Comparison of ENCODE assay signal across 8 mouse cellular contexts in genomic region chr17:85189227-85190127, GRCm38 (mm10).
DNase-seq lines count a peak whose midpoint lies in the region; ATAC-seq and TF ChIP-seq lines count a peak whose summit lies in the region.

No protein-coding gene starts in this region.

- H3K4me2 ChIP-seq in hindbrain, embryonic 12.5 days (replicated peaks): peak overlapping the region; percentile 29; the same call in 1 of the 2 replicates
- H3K4me2 ChIP-seq in lung, postnatal 0 days (replicated peaks; ENCODE audit: low read depth, low read length): no peak overlapping the region

- no peak for TF ChIP-seq EP300 in lung, postnatal 0 days (IDR thresholded peaks at IDR 0.05)

- no peaks in the 10 kb centered on the region for H3K27me3 ChIP-seq in Patski
- H3K27me3 ChIP-seq in hindbrain, embryonic 12.5 days: no peaks in the 10 kb centered on the region
- H3K27me3 ChIP-seq in lung, postnatal 0 days (replicated peaks; ENCODE audit: insufficient read depth, low read length): no peaks in the 10 kb centered on the region

- DNase-seq in Patski (ENCODE audit: low read depth, low spot score): peak; percentile 68
- peak; percentile 87 to 89 for DNase-seq in cerebellum, postnatal 14 days
- DNase-seq in frontal cortex, postnatal 14 days (ENCODE audit: low spot score in 2 of 2): peak; percentile 80 to 87
- peak; percentile 92 to 93 for DNase-seq in layer of hippocampus, postnatal 10 days (ENCODE audit: low spot score in 2 of 2)
- DNase-seq in lung, postnatal 0 days (ENCODE audit: low spot score): peak; percentile 91
- DNase-seq in ovary, postnatal 14 days (ENCODE audit: low spot score): peak; percentile 89
- DNase-seq in thymus, postnatal 10 days (ENCODE audit: low spot score in 2 of 2): peak; percentile 71 to 84

- peak; percentile 99 for ATAC-seq in Patski
- ATAC-seq in hindbrain, embryonic 12.5 days (ENCODE audit: low FRiP score): peak; percentile 83
- ATAC-seq in lung, postnatal 0 days: peak; percentile 76

- CTCF ChIA-PET in Patski (lab: Charles Lee): interaction anchor here (0.7 to 2.9 kb wide), 35 partner anchors 10 to 900 kb away, joined by 3 to 28 read pairs (median 4); no protein-coding TSS in a partner anchor

- H3K9me3 ChIP-seq in hindbrain, embryonic 12.5 days (replicated peaks): no peaks in the 10 kb centered on the region
- no peaks in the 10 kb centered on the region for H3K9me3 ChIP-seq in lung, postnatal 0 days (ENCODE audit: low read length)

- no peak overlapping the region for H3K9ac ChIP-seq in hindbrain, embryonic 12.5 days
- no peak overlapping the region for H3K9ac ChIP-seq in lung, postnatal 0 days (replicated peaks; ENCODE audit: low read depth)

- H3K36me3 ChIP-seq in hindbrain, embryonic 12.5 days: no peaks in the 10 kb centered on the region
- H3K36me3 ChIP-seq in lung, postnatal 0 days (ENCODE audit: insufficient read depth, low read length): no peaks in the 10 kb centered on the region

- WGBS in hindbrain, embryonic 12.5 days: 6% methylated on average over 14 of the region's 14 CpGs
- 3% methylated on average over 14 of the region's 14 CpGs for WGBS in lung, postnatal 0 days

- no peaks in the 10 kb centered on the region for H3K4me1 ChIP-seq in hindbrain, embryonic 12.5 days
- H3K4me1 ChIP-seq in lung, postnatal 0 days (ENCODE audit: insufficient read depth, low read depth, low read length): no peaks in the 10 kb centered on the region

- no peak overlapping the region for H3K4me3 ChIP-seq in hindbrain, embryonic 12.5 days
- H3K4me3 ChIP-seq in lung, postnatal 0 days (ENCODE audit: low read depth, low read length): no peak overlapping the region

- POLR2A ChIA-PET in Patski (lab: Charles Lee): interaction anchor here (0.6 kb wide), 2 partner anchors 37 to 317 kb away, joined by 4 to 5 read pairs; no protein-coding TSS in a partner anchor

- peak; percentile 99 for TF ChIP-seq CTCF in Patski (IDR thresholded peaks at IDR 0.05)
- TF ChIP-seq CTCF in lung, postnatal 0 days (IDR thresholded peaks at IDR 0.05): peak; percentile 95

- H3K27ac ChIP-seq in hindbrain, embryonic 12.5 days: no peak overlapping the region
- no peak overlapping the region for H3K27ac ChIP-seq in lung, postnatal 0 days (ENCODE audit: low read length)

- in situ Hi-C loops in Patski (cut with MboI; ENCODE audit: low pct_unique_long_range_greater_than_20kb): loop anchor here (5.0 to 10.0 kb wide), 3 partner anchors 72 to 352 kb away; no protein-coding TSS in a partner anchor
